Mouse (Mus musculus) embryo, embryonic 11 days (tissue): ENCODE measurements around the gene Ppp2r5b.

Source experiments
- DNase-seq: peaks from one replicate; pipeline ENCODE4 v3.0.0-alpha.2; 2015

Ppp2r5b gene

GRCm38 (mm10) chr19:6268170-6268528, 32.5 kb upstream of the Ppp2r5b start:
- DNase-seq: peak; percentile 89

GRCm38 (mm10) chr19:6267306-6268169, 31.9 kb upstream of the Ppp2r5b start:
- no peak for DNase-seq

GRCm38 (mm10) chr19:6265727-6266182, 30.1 kb upstream of the Ppp2r5b start:
- DNase-seq: no peak

- no peak for DNase-seq
These were observed 29.3 kb upstream of the Ppp2r5b start for GRCm38 (mm10) chr19:6264945-6265344.

- no peak for DNase-seq
These were observed 28.5 kb upstream of the Ppp2r5b start for GRCm38 (mm10) chr19:6264200-6264599.

GRCm38 (mm10) chr19:6262839-6263433, 27.3 kb upstream of the Ppp2r5b start:
- DNase-seq: no peak

GRCm38 (mm10) chr19:6262222-6262621, 26.6 kb upstream of the Ppp2r5b start:
- DNase-seq: peak; percentile 58

GRCm38 (mm10) chr19:6261379-6261778, 25.7 kb upstream of the Ppp2r5b start:
- DNase-seq: no peak

GRCm38 (mm10) chr19:6260946-6261345, 25.3 kb upstream of the Ppp2r5b start:
- DNase-seq: no peak

GRCm38 (mm10) chr19:6260428-6260827, 24.8 kb upstream of the Ppp2r5b start:
- DNase-seq: peak; percentile 56

- DNase-seq: no peak
These were observed 17.3 kb upstream of the Ppp2r5b start for GRCm38 (mm10) chr19:6253021-6253420.

GRCm38 (mm10) chr19:6247526-6248300, 12.0 kb upstream of the Ppp2r5b start:
- DNase-seq: no peak

- no peak for DNase-seq
These were observed 10.1 kb upstream of the Ppp2r5b start for GRCm38 (mm10) chr19:6245806-6246205.

- no peak for DNase-seq
These were observed 7.6 kb upstream of the Ppp2r5b start for GRCm38 (mm10) chr19:6243226-6243625.

- DNase-seq: peak; percentile 23
These were observed 6.6 kb upstream of the Ppp2r5b start for GRCm38 (mm10) chr19:6242281-6242680.

GRCm38 (mm10) chr19:6241274-6242107, 5.8 kb upstream of the Ppp2r5b start, which contains the start of gene Atg2a:
Gene Atg2a, plus strand, starts transcription at chr19:6241668.
- DNase-seq: peak; percentile 100

- DNase-seq: no peak
These were observed 5.1 kb upstream of the Ppp2r5b start for GRCm38 (mm10) chr19:6240725-6241124.

- DNase-seq: no peak
These were observed 4.5 kb upstream of the Ppp2r5b start for GRCm38 (mm10) chr19:6240136-6240535.

- no peak for DNase-seq
These were observed 3.1 kb upstream of the Ppp2r5b start for GRCm38 (mm10) chr19:6238740-6239139.

GRCm38 (mm10) chr19:6236842-6237241, 1.2 kb upstream of the Ppp2r5b start:
- no peak for DNase-seq

- DNase-seq: peak; percentile 95
These were observed 375 bp upstream of the Ppp2r5b start for GRCm38 (mm10) chr19:6236053-6236441.

GRCm38 (mm10) chr19:6234337-6235083, 1.2 kb downstream of the Ppp2r5b start:
- no peak for DNase-seq
